In the genomic region with DNA sequence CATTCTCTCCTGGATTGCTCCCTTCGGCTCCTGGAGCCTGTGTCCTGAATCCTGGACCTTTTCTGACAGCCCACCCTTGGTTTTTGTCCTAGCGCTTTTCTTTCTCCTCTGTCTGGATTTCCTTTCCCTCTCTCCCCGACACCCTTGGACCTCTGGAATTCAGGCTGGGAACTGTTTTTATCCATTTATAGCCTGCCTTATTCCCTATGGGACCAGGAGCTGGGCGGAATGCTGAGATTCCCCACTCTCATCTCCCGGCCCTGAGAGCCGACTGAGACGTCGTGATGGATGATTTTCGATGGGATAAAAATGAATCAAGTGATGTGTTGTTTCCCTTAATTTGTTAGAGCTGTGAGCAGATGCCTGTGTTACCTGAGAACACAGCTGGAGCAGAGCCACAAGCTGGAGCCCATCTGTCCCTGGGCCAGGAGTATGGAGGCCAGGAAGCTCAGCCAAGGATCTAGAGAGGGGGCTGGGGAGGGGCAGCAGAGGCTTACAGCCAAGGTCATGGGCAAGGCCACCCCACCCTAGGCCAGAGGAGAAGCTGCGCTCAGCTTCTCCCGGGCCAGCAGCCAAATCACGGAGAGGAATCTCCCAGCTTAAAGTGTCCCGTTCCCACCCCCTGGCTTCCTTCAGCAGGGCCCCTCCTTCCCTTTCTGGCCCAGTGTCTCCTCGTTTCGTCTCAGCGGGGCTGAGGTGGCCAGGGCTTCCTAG, we compare ENCODE assay signal across 8 mouse cellular contexts.
DNase-seq lines count a peak whose midpoint lies in the region; ATAC-seq lines count a peak whose summit lies in the region.
"Had no signal": no experiment of that assay in that cellular context is flagged by ENCODE, and none has a peak within 500 bp of the region (broad histone marks: within the 10 kb centered on the region; RNA-seq: fewer than 3 reads in every experiment).

No protein-coding gene starts in this region.

- peaks cover 6% of the 10 kb centered on the region; the same call in 1 of the 2 replicates for H3K27me3 ChIP-seq in limb, embryonic 12.5 days

- H3K36me3 ChIP-seq in limb, embryonic 12.5 days = no peaks in the 10 kb centered on the region

- peak overlapping the region; percentile 35; the same call in 1 of the 2 replicates for H3K27ac ChIP-seq in limb, embryonic 12.5 days
- H3K27ac ChIP-seq: liver, embryonic 14.5 days had no signal

- H3K4me3 ChIP-seq in limb, embryonic 12.5 days (replicated peaks) = no peak overlapping the region

- peak; percentile 38 for DNase-seq in adipocyte (ENCODE audit: low spot score)
- DNase-seq in adrenal gland, postnatal 14 days = peak; percentile 79
- peak; percentile 37 to 49 for DNase-seq in heart, postnatal 10 days
- no peak for DNase-seq in thymus, postnatal 10 days (ENCODE audit: low spot score in 2 of 2)
- DNase-seq in right cerebral cortex, adult 18-20 months = no peak

- WGBS in limb, embryonic 12.5 days = 53% methylated on average over 16 of the region's 16 CpGs

- H3K4me1 ChIP-seq in limb, embryonic 12.5 days (replicated peaks) = peaks cover 21% of the 10 kb centered on the region

- H3K9me3 ChIP-seq in limb, embryonic 12.5 days = no peaks in the 10 kb centered on the region

- intact Hi-C loops in heart, postnatal 10 days (cut with DNase I) = no loop called here

- no peak for ATAC-seq in limb, embryonic 12.5 days (ENCODE audit: insufficient number of reproducible peaks, insufficient read depth, low FRiP score, low TSS enrichment, low read depth)
- ATAC-seq in megakaryocyte progenitor cell, adult 5-6 weeks (replicated peaks; ENCODE audit: poor library complexity) = no peak

- H3K4me2 ChIP-seq in limb, embryonic 12.5 days = peak overlapping the region; percentile 6; the same call in 1 of the 2 replicates

- no peak overlapping the region for H3K9ac ChIP-seq in limb, embryonic 12.5 days (replicated peaks)
- H3K9ac ChIP-seq: liver, embryonic 14.5 days had no signal

Comparison
In these comparisons a context has a peak if more than half of its experiments do, and no peak if none do; other contexts are left out.
1. DNase-seq: peak in adipocyte (single experiment), adrenal gland, postnatal 14 days (single experiment) and heart, postnatal 10 days (2 of 2); none in thymus, postnatal 10 days (0 of 2) and right cerebral cortex, adult 18-20 months (single experiment).